In the genomic region with DNA sequence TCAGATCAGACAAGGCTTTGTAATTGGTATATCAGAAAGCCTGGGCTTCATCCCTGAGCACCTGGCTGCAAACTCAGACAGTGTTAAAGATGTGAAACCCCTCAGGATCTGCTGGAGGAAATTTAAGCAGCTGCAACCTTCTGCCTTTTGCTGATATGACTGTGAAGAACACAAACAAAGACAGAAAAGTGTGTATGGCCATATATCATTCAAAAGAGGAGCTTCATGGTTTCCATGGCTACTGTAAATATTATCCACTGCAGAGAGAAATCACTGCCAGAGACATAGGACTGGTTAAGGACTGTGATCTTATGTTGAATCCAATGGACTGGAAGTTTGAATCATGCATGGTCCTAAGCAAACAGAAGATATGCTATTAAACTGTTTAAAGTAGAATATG, we compare ENCODE assay signal across 28 mouse cellular contexts.
DNase-seq lines count a peak whose midpoint lies in the region; ATAC-seq and TF ChIP-seq lines count a peak whose summit lies in the region.
"Had no signal": no experiment of that assay in that cellular context is flagged by ENCODE, and none has a peak within 500 bp of the region (broad histone marks: within the 10 kb centered on the region; RNA-seq: fewer than 3 reads in every experiment).

No protein-coding gene starts in this region.

- H3K9ac ChIP-seq in kidney, postnatal 0 days (ENCODE audit: low read depth, low read length), result no peak overlapping the region
- no peak overlapping the region for H3K9ac ChIP-seq in midbrain, postnatal 0 days (replicated peaks; ENCODE audit: low read length, poor library complexity, severe bottlenecking)
- no peak overlapping the region for H3K9ac ChIP-seq in midbrain, embryonic 14.5 days (replicated peaks; ENCODE audit: low read length)
- H3K9ac ChIP-seq: embryonic facial prominence, embryonic 13.5 days; embryonic facial prominence, embryonic 15.5 days; forebrain, embryonic 12.5 days had no signal

- no peaks in the 10 kb centered on the region for H3K9me3 ChIP-seq in kidney, postnatal 0 days (replicated peaks; ENCODE audit: low read length)
- no peaks in the 10 kb centered on the region for H3K9me3 ChIP-seq in midbrain, postnatal 0 days (ENCODE audit: low read length)
- H3K9me3 ChIP-seq in midbrain, embryonic 14.5 days (ENCODE audit: control insufficient read depth, low read length), result no peaks in the 10 kb centered on the region
- H3K9me3 ChIP-seq: embryonic facial prominence, embryonic 13.5 days; embryonic facial prominence, embryonic 15.5 days; forebrain, embryonic 10.5 days; forebrain, embryonic 12.5 days; G1E had no signal

- no peaks in the 10 kb centered on the region for H3K4me1 ChIP-seq in kidney, postnatal 0 days (replicated peaks; ENCODE audit: insufficient read depth, low read length)
- no peaks in the 10 kb centered on the region for H3K4me1 ChIP-seq in midbrain, postnatal 0 days (ENCODE audit: insufficient read depth, low read length)
- no peaks in the 10 kb centered on the region for H3K4me1 ChIP-seq in midbrain, embryonic 14.5 days (ENCODE audit: control insufficient read depth, insufficient read depth, low read length)
- H3K4me1 ChIP-seq: embryonic facial prominence, embryonic 13.5 days; embryonic facial prominence, embryonic 15.5 days; forebrain, embryonic 12.5 days had no signal

- H3K4me3 ChIP-seq in kidney, postnatal 0 days (replicated peaks; ENCODE audit: low read depth, low read length), result no peak overlapping the region
- no peak overlapping the region for H3K4me3 ChIP-seq in midbrain, postnatal 0 days (ENCODE audit: low read depth, low read length)
- H3K4me3 ChIP-seq in midbrain, embryonic 14.5 days (replicated peaks; ENCODE audit: low read depth, low read length), result no peak overlapping the region
- H3K4me3 ChIP-seq: embryonic facial prominence, embryonic 13.5 days; embryonic facial prominence, embryonic 15.5 days; erythroblast, embryonic 14.5 days; forebrain, embryonic 10.5 days; forebrain, embryonic 12.5 days had no signal

- H3K27me3 ChIP-seq in kidney, postnatal 0 days (ENCODE audit: insufficient read depth, low read length), result no peaks in the 10 kb centered on the region
- H3K27me3 ChIP-seq in midbrain, postnatal 0 days (ENCODE audit: insufficient read depth, low read length), result no peaks in the 10 kb centered on the region
- no peaks in the 10 kb centered on the region for H3K27me3 ChIP-seq in midbrain, embryonic 14.5 days (ENCODE audit: control insufficient read depth, insufficient read depth, low read length)
- H3K27me3 ChIP-seq: embryonic facial prominence, embryonic 13.5 days; embryonic facial prominence, embryonic 15.5 days; forebrain, embryonic 12.5 days had no signal

- H3K27ac ChIP-seq in kidney, postnatal 0 days, result no peak overlapping the region
- H3K27ac ChIP-seq in midbrain, postnatal 0 days (ENCODE audit: low read depth, low read length), result no peak overlapping the region
- no peak overlapping the region for H3K27ac ChIP-seq in midbrain, embryonic 14.5 days (replicated peaks; ENCODE audit: low read depth, low read length)
- H3K27ac ChIP-seq: embryonic facial prominence, embryonic 13.5 days; embryonic facial prominence, embryonic 15.5 days; forebrain, embryonic 10.5 days; forebrain, embryonic 12.5 days had no signal

- ATAC-seq in kidney, postnatal 0 days (replicated peaks; ENCODE audit: low FRiP score, low read depth), result no peak
- ATAC-seq in midbrain, postnatal 0 days (ENCODE audit: low FRiP score), result no peak
- no peak for ATAC-seq in midbrain, embryonic 14.5 days (ENCODE audit: low FRiP score, low TSS enrichment)
- ATAC-seq: activated CD4-positive, CD25-positive, alpha-beta regulatory T cell, adult 4 months; CD4-positive, CD25-positive, alpha-beta regulatory T cell, adult 4 months; forebrain, embryonic 14.5 days; forebrain, embryonic 16.5 days; Patski had no signal

- intact Hi-C loops in heart, postnatal 36 days (cut with DNase I), result no loop called here

- no peaks in the 10 kb centered on the region for H3K36me3 ChIP-seq in kidney, postnatal 0 days (ENCODE audit: insufficient read depth, low read length)
- H3K36me3 ChIP-seq in midbrain, postnatal 0 days (ENCODE audit: insufficient read depth, low read length), result no peaks in the 10 kb centered on the region
- H3K36me3 ChIP-seq in midbrain, embryonic 14.5 days (ENCODE audit: control insufficient read depth, insufficient read depth, low read length), result no peaks in the 10 kb centered on the region
- H3K36me3 ChIP-seq: embryonic facial prominence, embryonic 13.5 days; embryonic facial prominence, embryonic 15.5 days; forebrain, embryonic 10.5 days; forebrain, embryonic 12.5 days; G1E had no signal

- peak; percentile 53 for DNase-seq in heart, adult 11 months
- no peak for DNase-seq in heart, postnatal 36 days
- peak; percentile 2 for DNase-seq in kidney, postnatal 0 days (ENCODE audit: low spot score)
- no peak for DNase-seq in kidney, adult 18-20 months
- DNase-seq in midbrain, postnatal 0 days (ENCODE audit: low spot score), result peak; percentile 8
- no peak for DNase-seq in midbrain, embryonic 14.5 days
- DNase-seq: adrenal gland, adult 8-10 months; adrenal gland, postnatal 14 days; adrenal gland, postnatal 36 days; B cell, adult 2 months; cerebellum, adult 11 months; cerebellum, adult 18-20 months; cerebellum, adult 8-10 months; cerebellum, adult 9-11 months; cerebellum, postnatal 14 days; cerebellum, postnatal 36 days; embryo, embryonic 11 days had no signal

- TF ChIP-seq CTCF in kidney, postnatal 0 days (IDR thresholded peaks at IDR 0.05; ENCODE audit: low read depth), result no peak
- no peak for TF ChIP-seq CTCF in midbrain, postnatal 0 days (IDR thresholded peaks at IDR 0.05)

- no peak overlapping the region for H3K4me2 ChIP-seq in kidney, postnatal 0 days (ENCODE audit: low read length)
- no peak overlapping the region for H3K4me2 ChIP-seq in midbrain, postnatal 0 days (ENCODE audit: low read depth, low read length, poor library complexity, severe bottlenecking)
- H3K4me2 ChIP-seq in midbrain, embryonic 14.5 days (ENCODE audit: low read length), result no peak overlapping the region
- H3K4me2 ChIP-seq: embryonic facial prominence, embryonic 13.5 days; embryonic facial prominence, embryonic 15.5 days; forebrain, embryonic 12.5 days had no signal

Comparison
In these comparisons a context has a peak if more than half of its experiments do, and no peak if none do; other contexts are left out.
1. DNase-seq: peak in heart, adult 11 months (single experiment), kidney, postnatal 0 days (single experiment) and midbrain, postnatal 0 days (single experiment); none in heart, postnatal 36 days (0 of 2), kidney, adult 18-20 months (single experiment) and midbrain, embryonic 14.5 days (single experiment).